Mouse (Mus musculus): Measurements from ENCODE around the gene Med12l. TPM values are rescaled to one million over a fixed set of nuclear protein-coding genes. Genes with fewer than 3 reads are reported as not detected.

Med12l gene
- 0.13 and 0.26 TPM in 2 replicates for polyA plus RNA-seq (2012; rRNA removed)

DNA sequence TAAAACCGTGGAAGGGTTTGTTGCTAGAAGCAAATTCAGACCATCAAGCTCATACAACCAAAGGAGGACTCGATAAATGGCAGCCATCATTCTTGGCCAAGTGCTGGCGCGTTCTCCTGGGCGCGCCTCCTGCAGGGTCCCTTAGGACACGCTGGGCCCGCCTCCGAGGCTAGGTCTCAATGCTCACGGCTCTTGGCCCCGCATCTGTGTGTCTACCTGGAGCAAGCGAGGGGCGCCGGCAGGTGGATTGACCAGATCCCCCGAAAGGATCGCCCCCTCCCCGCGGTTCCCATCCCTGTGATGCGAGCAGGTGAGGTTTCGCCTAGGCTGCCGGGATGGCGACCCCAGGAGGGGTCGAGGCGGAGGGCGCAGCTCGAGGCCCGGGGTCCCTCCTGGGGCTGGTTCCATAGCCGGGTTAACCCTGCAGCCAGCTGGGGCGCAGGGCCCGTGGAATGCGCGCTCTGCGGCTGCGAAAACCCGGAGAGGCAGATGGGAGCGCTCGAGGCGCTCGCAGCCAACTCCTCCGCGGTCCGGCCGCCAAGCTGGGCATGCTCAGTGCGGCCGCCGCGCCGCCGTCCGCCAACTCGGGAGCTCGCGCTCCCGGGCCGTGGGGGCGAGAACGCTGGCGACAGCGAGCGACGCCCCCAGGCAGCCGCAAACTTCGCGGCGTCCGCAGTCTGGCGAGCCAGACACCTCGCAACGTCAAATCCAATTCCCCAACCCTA is at the start of gene Med12l:
Med12l (plus strand) TSS at position 555 of the 725 bp plus-strand sequence.

GRCm38 (mm10) chr3:59101218-59101986 is 95.8 kb downstream of the Med12l start, which contains the start of gene Gpr171:
TSS of gene Gpr171 (minus strand) at chr3:59101821.

GRCm38 (mm10) chr3:59153424-59153823 is 147.8 kb downstream of the Med12l start, which contains the start of gene P2ry14:
TSS of gene P2ry14 (minus strand) at chr3:59153618.

GRCm38 (mm10) chr3:59194938-59195337 is 189.3 kb downstream of the Med12l start, which contains the start of gene Gpr87:
TSS of gene Gpr87 (minus strand) at chr3:59195104.

GRCm38 (mm10) chr3:59210727-59211126 is 205.1 kb downstream of the Med12l start, which contains the start of gene P2ry13:
TSS of gene P2ry13 (minus strand) at chr3:59210882.

DNA sequence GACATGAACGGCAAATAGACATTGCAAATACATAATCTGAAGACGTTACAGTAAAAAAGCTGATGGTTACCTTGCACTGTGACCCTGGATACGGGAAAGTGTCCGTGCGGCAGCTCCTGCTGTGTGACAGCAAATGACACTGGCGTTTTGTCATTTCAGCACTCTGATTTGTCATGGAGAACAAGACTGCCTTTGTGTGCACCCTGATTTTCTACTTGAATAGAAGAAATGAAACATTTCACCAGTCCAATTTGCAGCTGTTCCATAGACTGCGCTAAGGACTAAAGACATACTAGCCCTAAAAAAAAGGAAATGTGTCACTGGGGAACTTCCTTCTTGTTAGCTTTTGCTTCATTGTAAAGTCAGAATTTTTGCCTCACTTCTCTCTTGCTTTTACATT is 257.1 kb downstream of the Med12l start, which contains the start of gene P2ry12:
P2ry12 (minus strand) TSS at position 168 of the 400 bp plus-strand sequence.

GRCm38 (mm10) chr3:59344065-59344905 is 338.7 kb downstream of the Med12l start, which contains the start of gene Igsf10:
TSS of gene Igsf10 (minus strand) at chr3:59344394.

Other genes starting within 250 kb of the Med12l start
- gene Mindy4b-ps, start 183.5 kb upstream of the Med12l start, polyA plus RNA-seq (2012; rRNA removed), result not detected in 2 replicates
- gene Clrn1, start 120.5 kb upstream of the Med12l start, polyA plus RNA-seq (2012; rRNA removed), result not detected in 2 replicates
- gene Gpr171, start 96.0 kb downstream of the Med12l start, polyA plus RNA-seq (2012; rRNA removed), result 0.03 TPM in 1 of 2 replicates, not detected in the other
- 1.5 and 3.6 TPM in 2 replicates for gene P2ry14, start 147.8 kb downstream of the Med12l start, polyA plus RNA-seq (2012; rRNA removed)
- gene Gpr87, start 189.3 kb downstream of the Med12l start, polyA plus RNA-seq (2012; rRNA removed), result 4.0 and 4.3 TPM in 2 replicates
- gene P2ry13, start 205.1 kb downstream of the Med12l start, polyA plus RNA-seq (2012; rRNA removed), result 0.22 and 0.27 TPM in 2 replicates

All from stomach, adult 2 months (tissue).